Mouse (Mus musculus) intestine, embryonic 16.5 days (tissue): Measurements from ENCODE around the gene Lpar2. TPM values are rescaled to one million over a fixed set of nuclear protein-coding genes. Genes with fewer than 3 reads are reported as not detected.
A peak's percentile ranks its signal among the peaks of the same experiment; 100 is the strongest.

Experiments used
- ATAC-seq: fragments of 200-750 bp; cut with Nextera tagmentation; 2 replicates; pipeline ENCODE4 v1.8.0; 2017; ENCODE audit warnings: moderate TSS enrichment, moderate library complexity
- H3K27ac ChIP-seq: fragments of 300-500 bp; sonication (generic); 2 replicates; pipeline ENCODE4 v1.5.1; 2014; ENCODE audit warnings: mild to moderate bottlenecking, low read length
- H3K27me3 ChIP-seq: fragments of 300-500 bp; sonication (generic); replicated peaks from 2 replicates; pipeline ENCODE4 v1.6.1; 2014; ENCODE audit warnings: low read length, control low read depth, mixed read lengths; ENCODE audit not compliant: control insufficient read depth, insufficient read depth
- H3K36me3 ChIP-seq: fragments of 300-500 bp; sonication (generic); 2 replicates; pipeline ENCODE4 v1.6.1; 2014; ENCODE audit warnings: low read length, control low read depth; ENCODE audit not compliant: control insufficient read depth, insufficient read depth
- H3K4me1 ChIP-seq: fragments of 300-500 bp; sonication (generic); 2 replicates; pipeline ENCODE4 v1.6.1; 2014; ENCODE audit warnings: low read length, control low read depth, mixed read lengths; ENCODE audit not compliant: control insufficient read depth, insufficient read depth
- H3K4me2 ChIP-seq: fragments of 300-500 bp; sonication (generic); 2 replicates; pipeline ENCODE4 v1.6.1; 2014; ENCODE audit warnings: low read depth, low read length, control low read depth
- H3K4me3 ChIP-seq: fragments of 300-500 bp; sonication (generic); 2 replicates; pipeline ENCODE4 v1.5.1; 2014; ENCODE audit warnings: mild to moderate bottlenecking, low read length
- H3K9ac ChIP-seq: fragments of 300-500 bp; sonication (generic); 2 replicates; pipeline ENCODE4 v1.6.1; 2014; ENCODE audit warnings: low read depth, low read length
- H3K9me3 ChIP-seq: fragments of 300-500 bp; sonication (generic); 2 replicates; pipeline ENCODE4 v1.6.1; 2016; ENCODE audit warnings: low read length, control low read depth; ENCODE audit not compliant: control insufficient read depth
- WGBS: fragments of 180-500 bp; shearing (Covaris S2); extraction: QIAGEN DNeasy Blood & Tissue Kit; methylation state at CpG from one replicate; pipeline ENCODE4 v1.1.7; 2014; 5-methylcytosine and 5-hydroxymethylcytosine counted together
- polyA plus RNA-seq: library from polyadenylated mRNA; unstranded; fragments of >200 nt; fragmentation: Nextera tagmentation; extraction: Ambion mirVana; gene quantifications from 2 replicates; pipeline ENCODE4 v1.2.1, GENCODE M21; 2015

The Lpar2 gene
- polyA plus RNA-seq, 1 experiment from 2014 or later = 0.32 TPM

- H3K4me1 ChIP-seq = no peaks in the 10 kb centered on the region
- H3K27ac ChIP-seq = no peak overlapping the region
- no peaks in the 10 kb centered on the region for H3K27me3 ChIP-seq
- no peak overlapping the region for H3K4me2 ChIP-seq
- no peak overlapping the region for H3K9ac ChIP-seq
- H3K4me3 ChIP-seq = no peak overlapping the region
- peaks cover 56% of the 10 kb centered on the region for H3K36me3 ChIP-seq
- H3K9me3 ChIP-seq = no peaks in the 10 kb centered on the region
- no peak for ATAC-seq
Observed at GRCm38 (mm10) chr8:69802216-69802615, 20.0 kb upstream of the Lpar2 start.

GRCm38 (mm10) chr8:69803366-69803765 lies 18.9 kb upstream of the Lpar2 start:
- Histone ChIP-seq H3K9ac (no peak overlapping the region), H3K36me3 (peaks cover 47% of the 10 kb centered on the region), H3K27ac (no peak overlapping the region), H3K4me3 (no peak overlapping the region), H3K9me3 (no peaks in the 10 kb centered on the region), H3K4me1 (0 out of 2 replicates have a peak, but pooled peaks cover 1% of the 10 kb centered on the region), H3K27me3 (no peaks in the 10 kb centered on the region), H3K4me2 (no peak overlapping the region)
- ATAC-seq = no peak
- WGBS = 93% methylated on average over 7 of the region's 7 CpGs

DNA sequence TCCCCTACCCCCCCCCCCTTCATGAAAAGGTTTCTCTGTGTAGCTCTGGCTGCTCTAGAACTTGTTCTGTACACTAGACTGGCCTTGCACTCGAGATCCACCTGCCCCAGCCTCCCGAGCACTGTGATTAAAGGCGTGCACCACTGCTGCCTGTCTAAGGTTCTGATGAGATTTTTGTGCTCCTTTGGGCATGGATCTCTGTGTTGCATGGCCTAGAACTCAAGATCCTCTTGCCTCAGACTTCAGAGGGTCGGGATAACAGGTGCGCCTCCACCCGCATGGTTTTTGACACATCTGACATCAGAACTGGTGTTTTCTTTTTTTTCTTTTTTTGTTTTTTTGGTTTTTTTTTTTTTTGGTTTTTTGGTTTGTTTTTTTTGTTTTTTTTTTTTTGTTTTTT lies 17.7 kb upstream of the Lpar2 start:
- no peak overlapping the region for H3K9ac ChIP-seq
- 92% methylated on average over 6 of the region's 6 CpGs for WGBS
- H3K27ac ChIP-seq = no peak overlapping the region
- H3K36me3 ChIP-seq = peaks cover 40% of the 10 kb centered on the region
- H3K4me3 ChIP-seq = no peak overlapping the region
- H3K4me2 ChIP-seq = no peak overlapping the region
- no peaks in the 10 kb centered on the region for H3K27me3 ChIP-seq
- H3K4me1 ChIP-seq = 0 out of 2 replicates have a peak, but pooled peaks cover 3% of the 10 kb centered on the region
- ATAC-seq = no peak
- no peaks in the 10 kb centered on the region for H3K9me3 ChIP-seq

DNA sequence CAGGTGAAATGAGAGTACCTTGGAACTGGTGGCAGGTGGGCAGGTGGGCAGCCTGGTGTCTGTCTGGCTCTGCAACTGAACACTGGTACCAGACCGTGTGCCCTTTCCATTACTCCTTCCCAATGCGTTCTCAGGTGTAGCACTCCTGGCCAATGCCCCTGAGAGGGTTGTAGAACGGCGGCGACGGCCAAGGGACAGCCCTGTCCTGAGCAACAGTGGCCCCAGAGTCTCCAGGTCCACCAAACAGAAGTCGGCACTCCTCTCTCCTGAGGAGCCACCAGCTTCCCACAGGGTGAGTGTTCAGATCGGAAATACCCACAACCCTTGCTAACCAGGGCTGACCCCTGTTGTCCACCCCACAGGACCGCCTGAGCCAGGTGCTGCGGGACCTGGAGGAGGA lies 17.1 kb upstream of the Lpar2 start:
- H3K4me1 ChIP-seq = 0 out of 2 replicates have a peak, but pooled peaks cover 3% of the 10 kb centered on the region
- H3K36me3 ChIP-seq = peaks cover 40% of the 10 kb centered on the region
- H3K27me3 ChIP-seq = no peaks in the 10 kb centered on the region
- no peaks in the 10 kb centered on the region for H3K9me3 ChIP-seq
- no peak for ATAC-seq
- no peak overlapping the region for H3K9ac ChIP-seq
- H3K4me2 ChIP-seq = no peak overlapping the region
- no peak overlapping the region for H3K4me3 ChIP-seq
- WGBS = 93% methylated on average over 10 of the region's 10 CpGs
- H3K27ac ChIP-seq = no peak overlapping the region

GRCm38 (mm10) chr8:69805491-69805890 lies 16.7 kb upstream of the Lpar2 start:
- Histone ChIP-seq H3K4me2 (no peak overlapping the region), H3K9ac (no peak overlapping the region), H3K4me3 (no peak overlapping the region), H3K36me3 (peaks cover 39% of the 10 kb centered on the region), H3K9me3 (no peaks in the 10 kb centered on the region), H3K4me1 (0 out of 2 replicates have a peak, but pooled peaks cover 3% of the 10 kb centered on the region), H3K27ac (no peak overlapping the region), H3K27me3 (no peaks in the 10 kb centered on the region)
- no peak for ATAC-seq
- 94% methylated on average over 9 of the region's 9 CpGs for WGBS

- Histone ChIP-seq H3K9ac (no peak overlapping the region), H3K27ac (no peak overlapping the region), H3K9me3 (no peaks in the 10 kb centered on the region), H3K27me3 (no peaks in the 10 kb centered on the region), H3K4me3 (no peak overlapping the region), H3K4me2 (no peak overlapping the region), H3K36me3 (peaks cover 30% of the 10 kb centered on the region), H3K4me1 (0 out of 2 replicates have a peak, but pooled peaks cover 3% of the 10 kb centered on the region)
- ATAC-seq = no peak
- WGBS = 93% methylated on average over 5 of the region's 5 CpGs
Observed at GRCm38 (mm10) chr8:69807236-69807635, 15.0 kb upstream of the Lpar2 start.

GRCm38 (mm10) chr8:69808094-69808863 lies 13.9 kb upstream of the Lpar2 start, which contains the start of gene Gmip:
Gene Gmip (plus strand): TSS chr8:69808679.
- WGBS = 5% methylated on average over 28 of the region's 28 CpGs
- H3K9me3 ChIP-seq = no peaks in the 10 kb centered on the region
- H3K4me3 ChIP-seq = peak within 1 kb of the TSS; percentile 66
- H3K9ac ChIP-seq = peak within 1 kb of the TSS; percentile 74
- peaks cover 24% of the 10 kb centered on the region for H3K36me3 ChIP-seq
- H3K27me3 ChIP-seq = no peaks in the 10 kb centered on the region
- no peak within 1 kb of the TSS for H3K27ac ChIP-seq
- peak within 1 kb of the TSS; percentile 98 for H3K4me2 ChIP-seq
- 0 out of 2 replicates have a peak, but pooled peaks cover 3% of the 10 kb centered on the region for H3K4me1 ChIP-seq
- ATAC-seq = peak; percentile 86

DNA sequence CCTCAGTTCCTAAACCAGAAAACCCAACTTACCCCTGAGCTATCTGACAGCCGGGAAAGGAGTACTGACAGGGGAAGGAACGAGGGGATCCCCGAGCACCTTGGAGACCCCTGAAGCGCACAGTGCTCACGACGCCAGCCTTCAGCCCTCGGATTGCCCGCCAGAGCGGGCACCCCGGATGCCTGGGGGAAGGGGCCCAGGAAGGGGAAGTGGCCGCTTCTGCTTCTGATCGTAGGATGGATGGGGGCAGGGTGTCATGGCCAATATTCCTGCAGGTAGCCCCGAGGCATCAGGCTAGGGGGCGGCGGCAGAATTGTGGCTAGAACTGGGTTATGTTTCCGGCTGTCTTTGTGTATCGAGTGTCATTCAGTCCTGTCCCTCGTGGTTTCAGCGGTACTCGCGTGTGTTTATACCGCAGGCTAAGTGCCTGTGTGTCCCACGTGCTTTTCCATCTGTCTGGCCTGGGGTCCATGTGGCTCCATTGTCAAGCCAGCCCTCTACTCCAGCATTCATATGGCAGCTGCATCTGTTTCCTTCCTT lies 13.3 kb upstream of the Lpar2 start:
- peak overlapping the region; percentile 66 for H3K4me3 ChIP-seq
- H3K9ac ChIP-seq = peak overlapping the region; percentile 74
- H3K27ac ChIP-seq = no peak overlapping the region
- 2% methylated on average over 23 of the region's 23 CpGs for WGBS
- H3K27me3 ChIP-seq = no peaks in the 10 kb centered on the region
- peak; percentile 62 for ATAC-seq
- peaks cover 19% of the 10 kb centered on the region for H3K36me3 ChIP-seq
- H3K4me2 ChIP-seq = peak overlapping the region; percentile 98
- H3K4me1 ChIP-seq = 0 out of 2 replicates have a peak, but pooled peaks cover 3% of the 10 kb centered on the region
- H3K9me3 ChIP-seq = no peaks in the 10 kb centered on the region

DNA sequence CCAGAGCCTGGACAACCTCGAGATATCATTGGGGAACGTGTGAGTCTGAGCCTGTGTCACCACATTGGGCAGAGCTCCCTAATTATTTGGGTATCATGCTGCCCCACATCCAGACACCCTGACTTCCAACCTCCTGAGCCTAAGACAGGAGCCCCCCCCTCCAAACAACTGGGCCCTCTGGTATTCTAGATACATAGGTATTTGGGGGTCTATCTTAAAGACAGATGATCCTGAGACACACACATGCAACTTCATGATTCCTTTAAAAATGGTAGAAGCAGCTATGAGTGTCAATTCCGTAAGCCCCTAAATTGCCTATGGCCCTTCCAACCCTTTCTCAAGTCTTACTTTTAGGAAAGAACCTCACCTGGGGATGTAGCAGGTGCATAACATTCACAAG lies 12.4 kb upstream of the Lpar2 start:
- Histone ChIP-seq H3K27ac (no peak overlapping the region), H3K4me1 (0 out of 2 replicates have a peak, but pooled peaks cover 3% of the 10 kb centered on the region), H3K4me3 (no peak overlapping the region), H3K27me3 (no peaks in the 10 kb centered on the region), H3K4me2 (no peak overlapping the region), H3K36me3 (peaks cover 22% of the 10 kb centered on the region), H3K9ac (no peak overlapping the region), H3K9me3 (no peaks in the 10 kb centered on the region)
- ATAC-seq = no peak
- WGBS = 56% methylated on average over 3 of the region's 3 CpGs
